Mouse (Mus musculus) midbrain, embryonic 12.5 days (tissue): ENCODE results near the gene Asah2. TPM values are rescaled to one million over a fixed set of nuclear protein-coding genes. Genes with fewer than 3 reads are reported as not detected.

ENCODE experiments used
- ATAC-seq: fragments of 200-750 bp; cut with Nextera tagmentation; 2 replicates; pipeline ENCODE4 v1.8.0; 2017; ENCODE audit warnings: low read depth, moderate TSS enrichment, moderate library complexity; ENCODE audit not compliant: low FRiP score
- H3K27ac ChIP-seq: fragments of 300-500 bp; sonication (generic); replicated peaks from 2 replicates; pipeline ENCODE4 v1.5.1; 2016; ENCODE audit warnings: mild to moderate bottlenecking
- H3K27me3 ChIP-seq: fragments of 300-500 bp; sonication (generic); 2 replicates; pipeline ENCODE4 v1.6.1; 2016; ENCODE audit warnings: mild to moderate bottlenecking
- H3K36me3 ChIP-seq: fragments of 300-500 bp; sonication (generic); 2 replicates; pipeline ENCODE4 v1.6.1; 2016
- H3K4me1 ChIP-seq: fragments of 300-500 bp; sonication (generic); 2 replicates; pipeline ENCODE4 v1.6.1; 2016
- H3K4me2 ChIP-seq: fragments of 300-500 bp; sonication (generic); replicated peaks from 2 replicates; pipeline ENCODE4 v1.6.1; 2016; ENCODE audit warnings: mild to moderate bottlenecking, moderate library complexity
- H3K4me3 ChIP-seq: fragments of 300-500 bp; sonication (generic); 2 replicates; pipeline ENCODE4 v1.5.1; 2016; ENCODE audit warnings: mild to moderate bottlenecking
- H3K9ac ChIP-seq: fragments of 300-500 bp; sonication (generic); replicated peaks from 2 replicates; pipeline ENCODE4 v1.6.1; 2016; ENCODE audit warnings: mild to moderate bottlenecking, moderate library complexity
- H3K9me3 ChIP-seq: fragments of 300-500 bp; sonication (generic); 2 replicates; pipeline ENCODE4 v1.6.1; 2016; ENCODE audit warnings: mild to moderate bottlenecking
- WGBS: fragments of 180-500 bp; shearing (Covaris S2); methylation state at CpG from one replicate; pipeline ENCODE4 v1.1.7; 2016; 5-methylcytosine and 5-hydroxymethylcytosine counted together
- polyA plus RNA-seq: library from polyadenylated mRNA; unstranded; fragments of >200 nt; fragmentation: Nextera tagmentation; extraction: Ambion mirVana; gene quantifications from 2 replicates; pipeline ENCODE4 v1.2.1, GENCODE M21; 2016

Asah2 gene
- polyA plus RNA-seq, 1 experiment from 2014 or later = 0.50 TPM

- WGBS = 94% methylated on average over 9 of the region's 9 CpGs
- no peak for ATAC-seq
- Histone ChIP-seq H3K27me3 (no peaks in the 10 kb centered on the region), H3K4me3 (no peak overlapping the region), H3K4me2 (no peak overlapping the region), H3K9me3 (no peaks in the 10 kb centered on the region), H3K9ac (no peak overlapping the region), H3K27ac (no peak overlapping the region), H3K4me1 (no peaks in the 10 kb centered on the region), H3K36me3 (no peaks in the 10 kb centered on the region)
Measured at GRCm38 (mm10) chr19:32124155-32124554, 16.1 kb upstream of the Asah2 start.

GRCm38 (mm10) chr19:32123196-32123595, 15.2 kb upstream of the Asah2 start:
- Histone ChIP-seq H3K4me1 (no peaks in the 10 kb centered on the region), H3K4me3 (no peak overlapping the region), H3K27ac (no peak overlapping the region), H3K4me2 (no peak overlapping the region), H3K9me3 (no peaks in the 10 kb centered on the region), H3K36me3 (no peaks in the 10 kb centered on the region), H3K9ac (no peak overlapping the region), H3K27me3 (no peaks in the 10 kb centered on the region)
- 90% methylated on average over 5 of the region's 5 CpGs for WGBS
- no peak for ATAC-seq

- Histone ChIP-seq H3K4me2 (no peak overlapping the region), H3K9ac (no peak overlapping the region), H3K9me3 (no peaks in the 10 kb centered on the region), H3K4me1 (no peaks in the 10 kb centered on the region), H3K27ac (no peak overlapping the region), H3K36me3 (no peaks in the 10 kb centered on the region), H3K4me3 (no peak overlapping the region), H3K27me3 (no peaks in the 10 kb centered on the region)
- ATAC-seq = no peak
- WGBS = 90% methylated on average over 1 of the region's 1 CpGs
Measured at GRCm38 (mm10) chr19:32120798-32121197, 12.8 kb upstream of the Asah2 start.

- Histone ChIP-seq H3K4me1 (no peaks in the 10 kb centered on the region), H3K36me3 (no peaks in the 10 kb centered on the region), H3K9ac (no peak overlapping the region), H3K4me2 (no peak overlapping the region), H3K4me3 (no peak overlapping the region), H3K27ac (no peak overlapping the region), H3K9me3 (no peaks in the 10 kb centered on the region), H3K27me3 (no peaks in the 10 kb centered on the region)
- ATAC-seq = no peak
- 93% methylated on average over 2 of the region's 2 CpGs for WGBS
Measured at GRCm38 (mm10) chr19:32119666-32120065, 11.7 kb upstream of the Asah2 start.

GRCm38 (mm10) chr19:32118496-32118895, 10.5 kb upstream of the Asah2 start:
- Histone ChIP-seq H3K4me1 (no peaks in the 10 kb centered on the region), H3K4me2 (no peak overlapping the region), H3K4me3 (no peak overlapping the region), H3K9ac (no peak overlapping the region), H3K27ac (no peak overlapping the region), H3K27me3 (no peaks in the 10 kb centered on the region), H3K36me3 (no peaks in the 10 kb centered on the region), H3K9me3 (no peaks in the 10 kb centered on the region)
- no peak for ATAC-seq
- 91% methylated on average over 3 of the region's 3 CpGs for WGBS

- H3K9me3 ChIP-seq = no peaks in the 10 kb centered on the region
- no peaks in the 10 kb centered on the region for H3K27me3 ChIP-seq
- no peak overlapping the region for H3K4me3 ChIP-seq
- H3K27ac ChIP-seq = no peak overlapping the region
- no peaks in the 10 kb centered on the region for H3K36me3 ChIP-seq
- no peak overlapping the region for H3K4me2 ChIP-seq
- no peak overlapping the region for H3K9ac ChIP-seq
- 82% methylated on average over 6 of the region's 6 CpGs for WGBS
- H3K4me1 ChIP-seq = no peaks in the 10 kb centered on the region
- no peak for ATAC-seq
Measured at GRCm38 (mm10) chr19:32117484-32118018, 9.5 kb upstream of the Asah2 start.

GRCm38 (mm10) chr19:32111866-32112790, 4.1 kb upstream of the Asah2 start:
- Histone ChIP-seq H3K27me3 (no peaks in the 10 kb centered on the region), H3K4me3 (no peak overlapping the region), H3K9ac (no peak overlapping the region), H3K36me3 (no peaks in the 10 kb centered on the region), H3K27ac (no peak overlapping the region), H3K9me3 (no peaks in the 10 kb centered on the region), H3K4me2 (no peak overlapping the region), H3K4me1 (no peaks in the 10 kb centered on the region)
- 85% methylated on average over 8 of the region's 8 CpGs for WGBS
- no peak for ATAC-seq

GRCm38 (mm10) chr19:32106750-32107149, 1.3 kb downstream of the Asah2 start:
- Histone ChIP-seq H3K36me3 (no peaks in the 10 kb centered on the region), H3K9me3 (no peaks in the 10 kb centered on the region), H3K27ac (no peak overlapping the region), H3K4me3 (no peak overlapping the region), H3K4me2 (no peak overlapping the region), H3K27me3 (peaks cover 10% of the 10 kb centered on the region), H3K9ac (no peak overlapping the region), H3K4me1 (peaks cover 6% of the 10 kb centered on the region; the same call in 1 of the 2 replicates)
- ATAC-seq = no peak
- 97% methylated on average over 2 of the region's 2 CpGs for WGBS

GRCm38 (mm10) chr19:32104217-32104616, 3.8 kb downstream of the Asah2 start:
- H3K36me3 ChIP-seq = no peaks in the 10 kb centered on the region
- no peak overlapping the region for H3K4me2 ChIP-seq
- WGBS = 79% methylated on average over 3 of the region's 4 CpGs
- H3K4me3 ChIP-seq = no peak overlapping the region
- H3K9me3 ChIP-seq = no peaks in the 10 kb centered on the region
- no peak overlapping the region for H3K9ac ChIP-seq
- peaks cover 6% of the 10 kb centered on the region; the same call in 1 of the 2 replicates for H3K4me1 ChIP-seq
- no peak overlapping the region for H3K27ac ChIP-seq
- no peak for ATAC-seq
- peaks cover 10% of the 10 kb centered on the region for H3K27me3 ChIP-seq

- peak overlapping the region; percentile 55 for H3K4me2 ChIP-seq
- peaks cover 10% of the 10 kb centered on the region for H3K27me3 ChIP-seq
- no peaks in the 10 kb centered on the region for H3K36me3 ChIP-seq
- H3K9me3 ChIP-seq = no peaks in the 10 kb centered on the region
- H3K4me3 ChIP-seq = peak overlapping the region; percentile 34
- peak; percentile 59 for ATAC-seq
- WGBS = 4% methylated on average over 9 of the region's 9 CpGs
- H3K27ac ChIP-seq = peak overlapping the region; percentile 31
- peaks cover 6% of the 10 kb centered on the region; the same call in 1 of the 2 replicates for H3K4me1 ChIP-seq
- peak overlapping the region; percentile 29 for H3K9ac ChIP-seq
Measured at GRCm38 (mm10) chr19:32102976-32103300, 5.1 kb downstream of the Asah2 start.

GRCm38 (mm10) chr19:32102294-32102975, 5.6 kb downstream of the Asah2 start:
- Histone ChIP-seq H3K4me1 (peaks cover 6% of the 10 kb centered on the region; the same call in 1 of the 2 replicates), H3K4me3 (peak overlapping the region; percentile 34), H3K9ac (peak overlapping the region; percentile 29), H3K27ac (peak overlapping the region; percentile 31), H3K9me3 (no peaks in the 10 kb centered on the region), H3K36me3 (no peaks in the 10 kb centered on the region), H3K4me2 (peak overlapping the region; percentile 55), H3K27me3 (peaks cover 10% of the 10 kb centered on the region)
- WGBS = 22% methylated on average over 18 of the region's 18 CpGs
- no peak; the same call in 1 of the 2 replicates for ATAC-seq

GRCm38 (mm10) chr19:32098582-32098981, 9.4 kb downstream of the Asah2 start:
- no peaks in the 10 kb centered on the region for H3K9me3 ChIP-seq
- no peaks in the 10 kb centered on the region for H3K36me3 ChIP-seq
- ATAC-seq = no peak
- no peak overlapping the region for H3K9ac ChIP-seq
- peaks cover 6% of the 10 kb centered on the region; the same call in 1 of the 2 replicates for H3K4me1 ChIP-seq
- no peak overlapping the region for H3K4me3 ChIP-seq
- no peak overlapping the region for H3K27ac ChIP-seq
- no peaks in the 10 kb centered on the region for H3K27me3 ChIP-seq
- no peak overlapping the region for H3K4me2 ChIP-seq
- WGBS = 79% methylated on average over 3 of the region's 3 CpGs
